ENCODE assay signal across 9 mouse cellular contexts in genomic region chr9:107631311-107631826, GRCm38 (mm10). TPM values are rescaled to one million over a fixed set of nuclear protein-coding genes. Genes with fewer than 3 reads are reported as not detected.
A peak's percentile ranks its signal among the peaks of the same experiment; 100 is the strongest.
DNase-seq lines count a peak whose midpoint lies in the region; ATAC-seq lines count a peak whose summit lies in the region.
"Had no signal": no experiment of that assay in that cellular context is flagged by ENCODE, and none has a peak within 500 bp of the region (broad histone marks: within the 10 kb centered on the region; RNA-seq: fewer than 3 reads in every experiment).

No protein-coding gene starts in this region.

- no peaks in the 10 kb centered on the region for H3K9me3 ChIP-seq in liver, embryonic 11.5 days (ENCODE audit: control insufficient read depth, low read length)
- H3K9me3 ChIP-seq in forebrain, embryonic 14.5 days (replicated peaks; ENCODE audit: control insufficient read depth, low read length) = no peaks in the 10 kb centered on the region
- H3K9me3 ChIP-seq in limb, embryonic 12.5 days = no peaks in the 10 kb centered on the region
- H3K9me3 ChIP-seq in neural tube, embryonic 14.5 days (ENCODE audit: control insufficient read depth, low read length) = no peaks in the 10 kb centered on the region

- H3K27me3 ChIP-seq in liver, embryonic 11.5 days (replicated peaks; ENCODE audit: control insufficient read depth, insufficient read depth, low read length) = no peaks in the 10 kb centered on the region
- H3K27me3 ChIP-seq in forebrain, embryonic 14.5 days (replicated peaks; ENCODE audit: control insufficient read depth, insufficient read depth, low read length) = no peaks in the 10 kb centered on the region
- H3K27me3 ChIP-seq in limb, embryonic 12.5 days = no peaks in the 10 kb centered on the region
- no peaks in the 10 kb centered on the region for H3K27me3 ChIP-seq in neural tube, embryonic 14.5 days (ENCODE audit: control insufficient read depth, insufficient read depth, low read length)

- H3K9ac ChIP-seq in liver, embryonic 11.5 days (ENCODE audit: low read depth, low read length) = no peak overlapping the region; the same call in 1 of the 2 replicates
- H3K9ac ChIP-seq in forebrain, embryonic 14.5 days (ENCODE audit: low read length) = peak overlapping the region; percentile 78; the same call in 1 of the 2 replicates
- peak overlapping the region; percentile 60; the same call in 1 of the 2 replicates for H3K9ac ChIP-seq in limb, embryonic 12.5 days (replicated peaks)
- peak overlapping the region; percentile 1; the same call in 1 of the 2 replicates for H3K9ac ChIP-seq in neural tube, embryonic 14.5 days (replicated peaks; ENCODE audit: low read depth, low read length)

- peak overlapping the region; percentile 29 for H3K4me2 ChIP-seq in liver, embryonic 11.5 days
- H3K4me2 ChIP-seq in forebrain, embryonic 14.5 days (ENCODE audit: low read length) = peak overlapping the region; percentile 92
- H3K4me2 ChIP-seq in limb, embryonic 12.5 days = peak overlapping the region; percentile 100; the same call in 1 of the 2 replicates
- peak overlapping the region; percentile 99 for H3K4me2 ChIP-seq in neural tube, embryonic 14.5 days (ENCODE audit: low read depth, low read length)

- WGBS in liver, embryonic 11.5 days = 86% methylated on average over 9 of the region's 9 CpGs
- WGBS in forebrain, embryonic 14.5 days = 18% methylated on average over 9 of the region's 9 CpGs
- 73% methylated on average over 9 of the region's 9 CpGs for WGBS in limb, embryonic 12.5 days
- WGBS in neural tube, embryonic 14.5 days = 26% methylated on average over 9 of the region's 9 CpGs

- DNase-seq in liver, embryonic 11.5 days (ENCODE audit: low spot score) = no peak
- no peak for DNase-seq in liver
- DNase-seq in forebrain, embryonic 14.5 days (ENCODE audit: low spot score) = no peak
- no peak for DNase-seq in thymus, postnatal 10 days (ENCODE audit: low spot score in 2 of 2)
- no peak for DNase-seq in adrenal gland, postnatal 4 days (ENCODE audit: low spot score in 2 of 2)
- DNase-seq in gastrocnemius, adult 18-20 months (ENCODE audit: low spot score) = no peak

- peaks cover 6% of the 10 kb centered on the region; the same call in 1 of the 2 replicates for H3K36me3 ChIP-seq in liver, embryonic 11.5 days (ENCODE audit: control insufficient read depth, insufficient read depth, low read length)
- 0 out of 2 replicates have a peak, but pooled peaks cover 9% of the 10 kb centered on the region for H3K36me3 ChIP-seq in forebrain, embryonic 14.5 days (ENCODE audit: control insufficient read depth, insufficient read depth, low read length)
- H3K36me3 ChIP-seq in limb, embryonic 12.5 days = peaks cover 25% of the 10 kb centered on the region
- H3K36me3 ChIP-seq in neural tube, embryonic 14.5 days (ENCODE audit: control insufficient read depth, insufficient read depth, low read length) = no peaks in the 10 kb centered on the region

- no peak for ATAC-seq in liver, embryonic 11.5 days (replicated peaks; ENCODE audit: low FRiP score)
- ATAC-seq in forebrain, embryonic 14.5 days = no peak
- ATAC-seq in limb, embryonic 12.5 days (ENCODE audit: insufficient number of reproducible peaks, insufficient read depth, low FRiP score, low TSS enrichment, low read depth) = no peak
- ATAC-seq in neural tube, embryonic 14.5 days (ENCODE audit: low read depth) = no peak

- H3K4me3 ChIP-seq in liver, embryonic 11.5 days (ENCODE audit: low read depth, low read length) = no peak overlapping the region
- H3K4me3 ChIP-seq in forebrain, embryonic 14.5 days (ENCODE audit: low read depth, low read length) = no peak overlapping the region; the same call in 1 of the 2 replicates
- H3K4me3 ChIP-seq in limb, embryonic 12.5 days (replicated peaks) = no peak overlapping the region
- H3K4me3 ChIP-seq in neural tube, embryonic 14.5 days (ENCODE audit: low read depth, low read length) = no peak overlapping the region

- peak overlapping the region; percentile 90 for H3K27ac ChIP-seq in liver, embryonic 11.5 days (ENCODE audit: low read depth, low read length)
- H3K27ac ChIP-seq in forebrain, embryonic 14.5 days (ENCODE audit: low read depth, low read length) = peak overlapping the region; percentile 96
- H3K27ac ChIP-seq in limb, embryonic 12.5 days = peak overlapping the region; percentile 94
- H3K27ac ChIP-seq in neural tube, embryonic 14.5 days (ENCODE audit: low read depth, low read length) = peak overlapping the region; percentile 90

- H3K4me1 ChIP-seq in liver, embryonic 11.5 days (replicated peaks; ENCODE audit: control insufficient read depth, insufficient read depth, low read length) = peaks cover 71% of the 10 kb centered on the region
- H3K4me1 ChIP-seq in forebrain, embryonic 14.5 days (ENCODE audit: control insufficient read depth, insufficient read depth, low read length) = peaks cover 67% of the 10 kb centered on the region
- peaks cover 78% of the 10 kb centered on the region for H3K4me1 ChIP-seq in limb, embryonic 12.5 days (replicated peaks)
- H3K4me1 ChIP-seq in neural tube, embryonic 14.5 days (ENCODE audit: control insufficient read depth, insufficient read depth, low read length) = peaks cover 74% of the 10 kb centered on the region

RNA-seq across cellular contexts. Expression of gene Gnai2, which starts 3.8 kb away (rescaled TPM):
- 217 and 233 TPM in 2 replicates for polyA plus RNA-seq in liver, embryonic 11.5 days (2014; fragmentation: Nextera tagmentation; extraction: Ambion mirVana)
- 371 and 423 TPM in 2 replicates for polyA plus RNA-seq in forebrain, embryonic 14.5 days (2014; fragmentation: Nextera tagmentation; extraction: Ambion mirVana)
- polyA plus RNA-seq in limb, embryonic 12.5 days (2016; fragmentation: Nextera tagmentation; extraction: Ambion mirVana) = 400 and 416 TPM in 2 replicates
- polyA plus RNA-seq in neural tube, embryonic 14.5 days (2014; fragmentation: Nextera tagmentation; extraction: Ambion mirVana) = 234 and 258 TPM in 2 replicates
- total RNA-seq in adrenal gland, postnatal 4 days (2021) = 100 to 1,000 TPM; 345 to 390 TPM
- 10 to 100 TPM; 59.3 to 75.5 TPM for total RNA-seq in gastrocnemius, adult 18-20 months (2021)

RNA-seq across cellular contexts. Expression of gene Sema3b, which starts 22.3 kb away (rescaled TPM):
- polyA plus RNA-seq in liver, embryonic 11.5 days (2014; fragmentation: Nextera tagmentation; extraction: Ambion mirVana) = 0.63 and 0.79 TPM in 2 replicates
- 0.85 and 1.3 TPM in 2 replicates for polyA plus RNA-seq in forebrain, embryonic 14.5 days (2014; fragmentation: Nextera tagmentation; extraction: Ambion mirVana)
- 8.1 and 9.1 TPM in 2 replicates for polyA plus RNA-seq in limb, embryonic 12.5 days (2016; fragmentation: Nextera tagmentation; extraction: Ambion mirVana)
- 2.8 and 5.3 TPM in 2 replicates for polyA plus RNA-seq in neural tube, embryonic 14.5 days (2014; fragmentation: Nextera tagmentation; extraction: Ambion mirVana)
- 10 to 100 TPM; 16.9 to 19.4 TPM for total RNA-seq in adrenal gland, postnatal 4 days (2021)
- total RNA-seq in gastrocnemius, adult 18-20 months (2021) = 10 to 100 TPM; 11.0 to 11.4 TPM

RNA-seq across cellular contexts. Expression of gene Slc38a3, which starts 38.0 kb away (rescaled TPM):
- 3.9 and 4.0 TPM in 2 replicates for polyA plus RNA-seq in liver, embryonic 11.5 days (2014; fragmentation: Nextera tagmentation; extraction: Ambion mirVana)
- 32.8 and 32.9 TPM in 2 replicates for polyA plus RNA-seq in forebrain, embryonic 14.5 days (2014; fragmentation: Nextera tagmentation; extraction: Ambion mirVana)
- 3.5 and 5.0 TPM in 2 replicates for polyA plus RNA-seq in limb, embryonic 12.5 days (2016; fragmentation: Nextera tagmentation; extraction: Ambion mirVana)
- 31.3 and 36.6 TPM in 2 replicates for polyA plus RNA-seq in neural tube, embryonic 14.5 days (2014; fragmentation: Nextera tagmentation; extraction: Ambion mirVana)
- 10 to 100 TPM; 10.1 to 37.4 TPM for total RNA-seq in adrenal gland, postnatal 4 days (2021)
- 10 to 100 TPM; 57.7 to 62.0 TPM for total RNA-seq in gastrocnemius, adult 18-20 months (2021)

RNA-seq across cellular contexts. Expression of gene Ifrd2, which starts 43.9 kb away (rescaled TPM):
- polyA plus RNA-seq in liver, embryonic 11.5 days (2014; fragmentation: Nextera tagmentation; extraction: Ambion mirVana) = 219 and 230 TPM in 2 replicates
- polyA plus RNA-seq in forebrain, embryonic 14.5 days (2014; fragmentation: Nextera tagmentation; extraction: Ambion mirVana) = 18.7 and 19.1 TPM in 2 replicates
- polyA plus RNA-seq in limb, embryonic 12.5 days (2016; fragmentation: Nextera tagmentation; extraction: Ambion mirVana) = 38.5 and 40.2 TPM in 2 replicates
- 15.0 and 17.8 TPM in 2 replicates for polyA plus RNA-seq in neural tube, embryonic 14.5 days (2014; fragmentation: Nextera tagmentation; extraction: Ambion mirVana)
- 10 to 100 TPM; 40.9 to 41.4 TPM for total RNA-seq in adrenal gland, postnatal 4 days (2021)
- total RNA-seq in gastrocnemius, adult 18-20 months (2021) = 10 to 100 TPM; 44.6 to 49.7 TPM

RNA-seq across cellular contexts. Expression of gene Gnat1, which starts 48.1 kb away (rescaled TPM):
- polyA plus RNA-seq in liver, embryonic 11.5 days (2014; fragmentation: Nextera tagmentation; extraction: Ambion mirVana) = 4.7 and 5.0 TPM in 2 replicates
- polyA plus RNA-seq in forebrain, embryonic 14.5 days (2014; fragmentation: Nextera tagmentation; extraction: Ambion mirVana) = 0.28 and 0.66 TPM in 2 replicates
- 2.1 and 2.2 TPM in 2 replicates for polyA plus RNA-seq in limb, embryonic 12.5 days (2016; fragmentation: Nextera tagmentation; extraction: Ambion mirVana)
- 1.4 and 2.7 TPM in 2 replicates for polyA plus RNA-seq in neural tube, embryonic 14.5 days (2014; fragmentation: Nextera tagmentation; extraction: Ambion mirVana)
- total RNA-seq in adrenal gland, postnatal 4 days (2021) = 1 to 10 TPM in 1 of 2 experiments, under 1 TPM in 1; 0.73 to 1.6 TPM
- total RNA-seq in gastrocnemius, adult 18-20 months (2021) = not detected
- total RNA-seq: layer of hippocampus, postnatal 36 days had no signal

Comparison
In these comparisons a context has a peak if more than half of its experiments do, and no peak if none do; other contexts are left out.
1. H3K4me2 ChIP-seq: peak in every context shown above with its lines; median percentile 100 in limb, embryonic 12.5 days; 99 in neural tube, embryonic 14.5 days; 92 in forebrain, embryonic 14.5 days; 29 in liver, embryonic 11.5 days.